In the genomic region with DNA sequence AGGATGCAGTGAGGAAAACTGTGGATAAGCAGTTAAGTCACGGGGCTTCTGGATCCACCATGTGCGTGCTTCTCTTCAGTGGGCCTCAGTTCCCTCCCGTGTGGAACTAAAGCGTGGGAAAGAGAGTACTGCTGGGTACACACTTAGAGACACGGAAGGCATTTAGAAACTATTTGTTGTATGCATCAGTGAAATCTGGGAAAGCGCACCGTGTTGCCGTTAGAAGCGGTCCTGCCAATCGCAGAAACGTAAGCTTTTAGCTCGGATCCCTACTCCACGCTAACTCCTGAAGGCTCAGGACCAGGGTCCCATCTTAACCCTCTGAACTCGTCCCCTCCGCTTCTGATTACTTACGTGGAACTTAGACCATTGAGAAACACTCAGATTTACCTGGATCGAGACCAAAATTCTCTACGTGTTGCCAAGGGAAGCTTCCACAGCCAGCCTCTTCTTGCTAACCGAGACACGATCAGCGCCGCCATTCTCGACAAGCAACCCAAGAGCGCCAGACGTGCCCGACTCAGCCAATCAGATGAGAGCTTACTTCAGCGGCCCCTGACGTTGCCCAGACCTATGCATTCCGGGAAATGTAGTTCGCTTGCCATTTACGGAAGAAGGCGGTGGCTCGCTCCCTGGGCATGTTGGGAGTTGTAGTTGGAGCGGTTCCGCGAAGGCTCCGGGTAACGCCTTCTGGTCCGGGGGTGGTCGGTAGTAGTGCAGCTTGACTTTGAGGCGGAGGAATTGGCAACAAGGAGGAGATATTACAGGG, we compare ENCODE assay signal across 8 mouse cellular contexts. TPM values are rescaled to one million over a fixed set of nuclear protein-coding genes. Genes with fewer than 3 reads are reported as not detected.
DNase-seq lines count a peak whose midpoint lies in the region; ATAC-seq and TF ChIP-seq lines count a peak whose summit lies in the region.

A gene (minus strand): TSS at position 522 of the 769 bp plus-strand sequence.
A gene (plus strand): TSS at position 605 of the 769 bp plus-strand sequence.

- H3K36me3 ChIP-seq in heart, embryonic 12.5 days = peaks cover 27% of the 10 kb centered on the region
- 0 out of 2 replicates have a peak, but pooled peaks cover 3% of the 10 kb centered on the region for H3K36me3 ChIP-seq in kidney, postnatal 0 days (ENCODE audit: insufficient read depth, low read length)
- H3K36me3 ChIP-seq in liver, embryonic 11.5 days (ENCODE audit: control insufficient read depth, insufficient read depth, low read length) = peaks cover 13% of the 10 kb centered on the region; the same call in 1 of the 2 replicates
- no peaks in the 10 kb centered on the region for H3K36me3 ChIP-seq in stomach, embryonic 14.5 days (ENCODE audit: control insufficient read depth, insufficient read depth, low read length)

- H3K4me1 ChIP-seq in heart, embryonic 12.5 days (replicated peaks) = peaks cover 18% of the 10 kb centered on the region
- peaks cover 3% of the 10 kb centered on the region; the same call in 1 of the 2 replicates for H3K4me1 ChIP-seq in kidney, postnatal 0 days (replicated peaks; ENCODE audit: insufficient read depth, low read length)
- peaks cover 12% of the 10 kb centered on the region for H3K4me1 ChIP-seq in liver, embryonic 11.5 days (replicated peaks; ENCODE audit: control insufficient read depth, insufficient read depth, low read length)
- peaks cover 5% of the 10 kb centered on the region; the same call in 1 of the 2 replicates for H3K4me1 ChIP-seq in stomach, embryonic 14.5 days (ENCODE audit: control insufficient read depth, insufficient read depth, low read length)

- peak; percentile 98 for ATAC-seq in erythroid progenitor cell, adult 5-6 weeks (replicated peaks; ENCODE audit: low FRiP score, poor library complexity, severe bottlenecking)
- ATAC-seq in heart, embryonic 12.5 days (ENCODE audit: insufficient number of reproducible peaks, low FRiP score) = peak; percentile 100
- peak; percentile 99 for ATAC-seq in kidney, postnatal 0 days (replicated peaks; ENCODE audit: low FRiP score, low read depth)
- peak; percentile 99 for ATAC-seq in liver, embryonic 11.5 days (replicated peaks; ENCODE audit: low FRiP score)
- peak; percentile 98 for ATAC-seq in stomach, embryonic 14.5 days (ENCODE audit: insufficient number of reproducible peaks, insufficient read depth, low FRiP score, low read depth)

- H3K27ac ChIP-seq in heart, embryonic 12.5 days (ENCODE audit: poor library complexity, severe bottlenecking) = peak within 1 kb of the TSS; percentile 62
- H3K27ac ChIP-seq in kidney, postnatal 0 days = peak within 1 kb of the TSS; percentile 72
- H3K27ac ChIP-seq in liver, embryonic 11.5 days (ENCODE audit: low read depth, low read length) = no peak within 1 kb of the TSS
- H3K27ac ChIP-seq in stomach, embryonic 14.5 days (ENCODE audit: low read length) = peak within 1 kb of the TSS; percentile 63; the same call in 1 of the 2 replicates

- peak within 1 kb of the TSS; percentile 77 for H3K4me2 ChIP-seq in heart, embryonic 12.5 days
- H3K4me2 ChIP-seq in kidney, postnatal 0 days (ENCODE audit: low read length) = peak within 1 kb of the TSS; percentile 76
- H3K4me2 ChIP-seq in liver, embryonic 11.5 days = peak within 1 kb of the TSS; percentile 65
- H3K4me2 ChIP-seq in stomach, embryonic 14.5 days (replicated peaks; ENCODE audit: low read depth, low read length) = peak within 1 kb of the TSS; percentile 46

- peak within 1 kb of the TSS; percentile 83 for H3K9ac ChIP-seq in heart, embryonic 12.5 days
- H3K9ac ChIP-seq in kidney, postnatal 0 days (ENCODE audit: low read depth, low read length) = peak within 1 kb of the TSS; percentile 71
- peak within 1 kb of the TSS; percentile 85 for H3K9ac ChIP-seq in liver, embryonic 11.5 days (ENCODE audit: low read depth, low read length)
- peak within 1 kb of the TSS; percentile 58 for H3K9ac ChIP-seq in stomach, embryonic 14.5 days (replicated peaks; ENCODE audit: low read depth, low read length)

- under 1% methylated on average over 41 of the region's 41 CpGs for WGBS in heart, embryonic 12.5 days
- WGBS in kidney, postnatal 0 days = under 1% methylated on average over 41 of the region's 41 CpGs
- WGBS in liver, embryonic 11.5 days = under 1% methylated on average over 41 of the region's 41 CpGs
- under 1% methylated on average over 41 of the region's 41 CpGs for WGBS in stomach, embryonic 14.5 days

- DNase-seq in CD4-positive helper T cell, adult 2 months (ENCODE audit: low read depth, low spot score) = peak; percentile 97
- DNase-seq in brain, embryonic 18.5 days (ENCODE audit: low read depth, low spot score) = peak; percentile 95
- peak; percentile 99 for DNase-seq in kidney, postnatal 0 days (ENCODE audit: low spot score)
- peak; percentile 89 for DNase-seq in liver, embryonic 11.5 days (ENCODE audit: low spot score)
- peak; percentile 96 for DNase-seq in naive thymus-derived CD4-positive, alpha-beta T cell, adult 2 months (ENCODE audit: low read depth)

- peak within 1 kb of the TSS; percentile 94 for H3K4me3 ChIP-seq in heart, embryonic 12.5 days
- peak within 1 kb of the TSS; percentile 71 for H3K4me3 ChIP-seq in kidney, postnatal 0 days (replicated peaks; ENCODE audit: low read depth, low read length)
- peak within 1 kb of the TSS; percentile 79 for H3K4me3 ChIP-seq in liver, embryonic 11.5 days (ENCODE audit: low read depth, low read length)
- H3K4me3 ChIP-seq in stomach, embryonic 14.5 days (ENCODE audit: low read depth, low read length) = peak within 1 kb of the TSS; percentile 69

- no peaks in the 10 kb centered on the region for H3K9me3 ChIP-seq in heart, embryonic 12.5 days (replicated peaks)
- no peaks in the 10 kb centered on the region for H3K9me3 ChIP-seq in kidney, postnatal 0 days (replicated peaks; ENCODE audit: low read length)
- H3K9me3 ChIP-seq in liver, embryonic 11.5 days (ENCODE audit: control insufficient read depth, low read length) = no peaks in the 10 kb centered on the region
- no peaks in the 10 kb centered on the region for H3K9me3 ChIP-seq in stomach, embryonic 14.5 days (ENCODE audit: control insufficient read depth, low read depth, low read length)

- H3K27me3 ChIP-seq in heart, embryonic 12.5 days (replicated peaks) = no peaks in the 10 kb centered on the region
- no peaks in the 10 kb centered on the region for H3K27me3 ChIP-seq in kidney, postnatal 0 days (ENCODE audit: insufficient read depth, low read length)
- no peaks in the 10 kb centered on the region for H3K27me3 ChIP-seq in liver, embryonic 11.5 days (replicated peaks; ENCODE audit: control insufficient read depth, insufficient read depth, low read length)
- H3K27me3 ChIP-seq in stomach, embryonic 14.5 days (ENCODE audit: control insufficient read depth, insufficient read depth, low read length) = no peaks in the 10 kb centered on the region

- TF ChIP-seq CTCF in kidney, postnatal 0 days (IDR thresholded peaks at IDR 0.05; ENCODE audit: low read depth) = no peak

RNA-seq across cellular contexts. Expression of the first gene that starts in this region (rescaled TPM):
- 22.2 and 27.0 TPM in 2 replicates for total RNA-seq in erythroid progenitor cell, adult 5-6 weeks (2015; ENCODE audit: low replicate concordance)
- total RNA-seq in erythroid progenitor cell, adult 5-6 weeks (2017; ENCODE audit: low replicate concordance) = 9.5 and 13.5 TPM in 2 replicates
- polyA plus RNA-seq in heart, embryonic 12.5 days (2016; fragmentation: Nextera tagmentation; extraction: Ambion mirVana) = 69.1 and 71.4 TPM in 2 replicates
- 93.8 and 96.4 TPM in 2 replicates for polyA plus RNA-seq in kidney, postnatal 0 days (2015; fragmentation: Nextera tagmentation; extraction: Ambion mirVana)
- polyA plus RNA-seq in liver, embryonic 11.5 days (2014; fragmentation: Nextera tagmentation; extraction: Ambion mirVana) = 89.4 and 106 TPM in 2 replicates
- 91.4 and 93.6 TPM in 2 replicates for polyA plus RNA-seq in stomach, embryonic 14.5 days (2014; fragmentation: Nextera tagmentation; extraction: Ambion mirVana)

RNA-seq across cellular contexts. Expression of the second gene that starts in this region (rescaled TPM):
- total RNA-seq in erythroid progenitor cell, adult 5-6 weeks (2015; ENCODE audit: low replicate concordance) = 1.1 TPM in 1 of 2 replicates, not detected in the other
- total RNA-seq in erythroid progenitor cell, adult 5-6 weeks (2017; ENCODE audit: low replicate concordance) = 0.98 and 3.6 TPM in 2 replicates
- 8.0 and 8.3 TPM in 2 replicates for polyA plus RNA-seq in heart, embryonic 12.5 days (2016; fragmentation: Nextera tagmentation; extraction: Ambion mirVana)
- 9.0 and 9.1 TPM in 2 replicates for polyA plus RNA-seq in kidney, postnatal 0 days (2015; fragmentation: Nextera tagmentation; extraction: Ambion mirVana)
- polyA plus RNA-seq in liver, embryonic 11.5 days (2014; fragmentation: Nextera tagmentation; extraction: Ambion mirVana) = 7.4 and 9.2 TPM in 2 replicates
- 7.1 and 8.7 TPM in 2 replicates for polyA plus RNA-seq in stomach, embryonic 14.5 days (2014; fragmentation: Nextera tagmentation; extraction: Ambion mirVana)
